Mouse (Mus musculus) heart, embryonic 12.5 days (tissue): ENCODE results near the gene Herc4. TPM values are rescaled to one million over a fixed set of nuclear protein-coding genes. Genes with fewer than 3 reads are reported as not detected.
A peak's percentile ranks its signal among the peaks of the same experiment; 100 is the strongest.

Source experiments
- ATAC-seq: fragments of 200-750 bp; cut with Nextera tagmentation; 2 replicates; pipeline ENCODE4 v1.8.0; 2017; ENCODE audit warnings: moderate TSS enrichment, moderate library complexity; ENCODE audit not compliant: insufficient number of reproducible peaks, low FRiP score
- H3K27ac ChIP-seq: fragments of 300-500 bp; sonication (generic); 2 replicates; pipeline ENCODE4 v1.5.1; 2016; ENCODE audit warnings: mild to moderate bottlenecking, moderate library complexity; ENCODE audit not compliant: poor library complexity, severe bottlenecking
- H3K27me3 ChIP-seq: fragments of 300-500 bp; sonication (generic); replicated peaks from 2 replicates; pipeline ENCODE4 v1.6.1; 2016; ENCODE audit warnings: mild to moderate bottlenecking, moderate library complexity
- H3K36me3 ChIP-seq: fragments of 300-500 bp; sonication (generic); 2 replicates; pipeline ENCODE4 v1.6.1; 2016; ENCODE audit warnings: mild to moderate bottlenecking, moderate library complexity
- H3K4me1 ChIP-seq: fragments of 300-500 bp; sonication (generic); replicated peaks from 2 replicates; pipeline ENCODE4 v1.6.1; 2016; ENCODE audit warnings: mild to moderate bottlenecking
- H3K4me2 ChIP-seq: fragments of 300-500 bp; sonication (generic); 2 replicates; pipeline ENCODE4 v1.6.1; 2016; ENCODE audit warnings: mild to moderate bottlenecking, moderate library complexity
- H3K4me3 ChIP-seq: fragments of 300-500 bp; sonication (generic); 2 replicates; pipeline ENCODE4 v1.5.1; 2016; ENCODE audit warnings: mild to moderate bottlenecking
- H3K9ac ChIP-seq: fragments of 300-500 bp; sonication (generic); 2 replicates; pipeline ENCODE4 v1.6.1; 2016; ENCODE audit warnings: mild to moderate bottlenecking, moderate library complexity
- H3K9me3 ChIP-seq: fragments of 300-500 bp; sonication (generic); replicated peaks from 2 replicates; pipeline ENCODE4 v1.6.1; 2016; ENCODE audit warnings: mild to moderate bottlenecking, moderate library complexity
- WGBS: fragments of 180-500 bp; shearing (Covaris S2); methylation state at CpG from one replicate; pipeline ENCODE4 v1.1.7; 2016; 5-methylcytosine and 5-hydroxymethylcytosine counted together
- polyA plus RNA-seq: library from polyadenylated mRNA; unstranded; fragments of >200 nt; fragmentation: Nextera tagmentation; extraction: Ambion mirVana; gene quantifications from 2 replicates; pipeline ENCODE4 v1.2.1, GENCODE M21; 2016

Herc4 gene
- polyA plus RNA-seq = 29.9 and 32.1 TPM in 2 replicates

- WGBS = 0% methylated on average over 44 of the region's 44 CpGs
- Histone ChIP-seq H3K27me3 (0 out of 2 replicates have a peak, but pooled peaks cover 4% of the 10 kb centered on the region), H3K4me1 (peaks cover 12% of the 10 kb centered on the region), H3K9me3 (no peaks in the 10 kb centered on the region), H3K4me2 (peak within 1 kb of the TSS; percentile 68), H3K36me3 (peaks cover 11% of the 10 kb centered on the region), H3K9ac (peak within 1 kb of the TSS; percentile 97), H3K4me3 (peak within 1 kb of the TSS; percentile 96), H3K27ac (peak within 1 kb of the TSS; percentile 96)
- ATAC-seq = peak; percentile 99
Observed at GRCm38 (mm10) chr10:63243493-63244054, at the start of gene Herc4. Gene Herc4 (plus strand): TSS chr10:63243810.

GRCm38 (mm10) chr10:63199008-63199407, 44.6 kb upstream of the Herc4 start:
- 55% methylated on average over 4 of the region's 4 CpGs for WGBS
- ATAC-seq = no peak
- no peaks in the 10 kb centered on the region for H3K36me3 ChIP-seq
- H3K27me3 ChIP-seq = no peaks in the 10 kb centered on the region
- H3K9ac ChIP-seq = no peak overlapping the region
- H3K27ac ChIP-seq = no peak overlapping the region
- H3K4me1 ChIP-seq = peaks cover 4% of the 10 kb centered on the region
- H3K4me3 ChIP-seq = no peak overlapping the region
- H3K4me2 ChIP-seq = no peak overlapping the region
- no peaks in the 10 kb centered on the region for H3K9me3 ChIP-seq

- H3K9ac ChIP-seq = no peak overlapping the region
- H3K4me1 ChIP-seq = peaks cover 4% of the 10 kb centered on the region
- no peak for ATAC-seq
- whole genome bisulfite sequencing = 76% methylated on average over 8 of the region's 8 CpGs
- H3K27me3 ChIP-seq = no peaks in the 10 kb centered on the region
- H3K36me3 ChIP-seq = no peaks in the 10 kb centered on the region
- H3K4me2 ChIP-seq = no peak overlapping the region
- no peak overlapping the region for H3K27ac ChIP-seq
- no peaks in the 10 kb centered on the region for H3K9me3 ChIP-seq
- H3K4me3 ChIP-seq = no peak overlapping the region
Observed at GRCm38 (mm10) chr10:63201534-63201933, 42.1 kb upstream of the Herc4 start.

- peaks cover 4% of the 10 kb centered on the region for H3K4me1 ChIP-seq
- no peaks in the 10 kb centered on the region for H3K9me3 ChIP-seq
- 69% methylated on average over 3 of the region's 3 CpGs for WGBS
- H3K4me2 ChIP-seq = peak overlapping the region; percentile 60
- no peaks in the 10 kb centered on the region for H3K36me3 ChIP-seq
- H3K4me3 ChIP-seq = peak overlapping the region; percentile 36
- no peak overlapping the region; the same call in 1 of the 2 replicates for H3K9ac ChIP-seq
- H3K27me3 ChIP-seq = no peaks in the 10 kb centered on the region
- H3K27ac ChIP-seq = 0 out of 2 replicates have a peak overlapping the region, but pooled peaks have one; percentile 27
- no peak for ATAC-seq
Observed at GRCm38 (mm10) chr10:63203002-63203401, 40.6 kb upstream of the Herc4 start.

GRCm38 (mm10) chr10:63203728-63204127, 39.9 kb upstream of the Herc4 start, which contains the start of gene Mypn:
Gene Mypn (minus strand): TSS chr10:63203952.
- 50% methylated on average over 15 of the region's 15 CpGs for WGBS
- H3K36me3 ChIP-seq = no peaks in the 10 kb centered on the region
- no peaks in the 10 kb centered on the region for H3K27me3 ChIP-seq
- no peaks in the 10 kb centered on the region for H3K9me3 ChIP-seq
- peaks cover 4% of the 10 kb centered on the region for H3K4me1 ChIP-seq
- H3K4me3 ChIP-seq = peak within 1 kb of the TSS; percentile 36
- no peak within 1 kb of the TSS; the same call in 1 of the 2 replicates for H3K9ac ChIP-seq
- H3K27ac ChIP-seq = peak within 1 kb of the TSS; percentile 69; the same call in 1 of the 2 replicates
- ATAC-seq = peak; percentile 33; the same call in 1 of the 2 replicates
- H3K4me2 ChIP-seq = peak within 1 kb of the TSS; percentile 60

GRCm38 (mm10) chr10:63208871-63209270, 34.7 kb upstream of the Herc4 start:
- H3K4me1 ChIP-seq = no peaks in the 10 kb centered on the region
- 69% methylated on average over 6 of the region's 6 CpGs for WGBS
- no peak overlapping the region for H3K27ac ChIP-seq
- H3K9ac ChIP-seq = no peak overlapping the region
- H3K4me2 ChIP-seq = no peak overlapping the region
- ATAC-seq = no peak
- H3K4me3 ChIP-seq = no peak overlapping the region
- H3K9me3 ChIP-seq = no peaks in the 10 kb centered on the region
- no peaks in the 10 kb centered on the region for H3K27me3 ChIP-seq
- H3K36me3 ChIP-seq = no peaks in the 10 kb centered on the region

GRCm38 (mm10) chr10:63221081-63221783, 22.4 kb upstream of the Herc4 start:
- Histone ChIP-seq H3K9me3 (0 out of 2 replicates have a peak, but pooled peaks cover 4% of the 10 kb centered on the region), H3K27me3 (no peaks in the 10 kb centered on the region), H3K27ac (no peak overlapping the region), H3K36me3 (no peaks in the 10 kb centered on the region), H3K9ac (no peak overlapping the region), H3K4me1 (no peaks in the 10 kb centered on the region), H3K4me3 (no peak overlapping the region), H3K4me2 (no peak overlapping the region)
- 71% methylated on average over 7 of the region's 7 CpGs for whole genome bisulfite sequencing
- ATAC-seq = no peak

GRCm38 (mm10) chr10:63224341-63224740, 19.3 kb upstream of the Herc4 start:
- no peak for ATAC-seq
- no peaks in the 10 kb centered on the region for H3K4me1 ChIP-seq
- no peaks in the 10 kb centered on the region for H3K27me3 ChIP-seq
- no peaks in the 10 kb centered on the region for H3K36me3 ChIP-seq
- no peak overlapping the region for H3K4me3 ChIP-seq
- 0 out of 2 replicates have a peak, but pooled peaks cover 4% of the 10 kb centered on the region for H3K9me3 ChIP-seq
- no peak overlapping the region for H3K27ac ChIP-seq
- WGBS = 72% methylated on average over 12 of the region's 12 CpGs
- no peak overlapping the region for H3K9ac ChIP-seq
- no peak overlapping the region for H3K4me2 ChIP-seq

GRCm38 (mm10) chr10:63230266-63230665, 13.3 kb upstream of the Herc4 start:
- no peak for ATAC-seq
- H3K27ac ChIP-seq = no peak overlapping the region
- H3K9ac ChIP-seq = no peak overlapping the region
- H3K4me3 ChIP-seq = no peak overlapping the region
- H3K36me3 ChIP-seq = no peaks in the 10 kb centered on the region
- H3K4me1 ChIP-seq = peaks cover 9% of the 10 kb centered on the region; the same call in 1 of the 2 replicates
- H3K27me3 ChIP-seq = no peaks in the 10 kb centered on the region
- H3K4me2 ChIP-seq = no peak overlapping the region
- WGBS = 75% methylated on average over 7 of the region's 7 CpGs
- H3K9me3 ChIP-seq = no peaks in the 10 kb centered on the region

GRCm38 (mm10) chr10:63230854-63231253, 12.8 kb upstream of the Herc4 start:
- WGBS = 13% methylated on average over 3 of the region's 5 CpGs
- no peak for ATAC-seq
- no peak overlapping the region for H3K9ac ChIP-seq
- H3K4me1 ChIP-seq = peaks cover 9% of the 10 kb centered on the region; the same call in 1 of the 2 replicates
- peak overlapping the region; percentile 20; the same call in 1 of the 2 replicates for H3K4me2 ChIP-seq
- no peaks in the 10 kb centered on the region for H3K36me3 ChIP-seq
- H3K27me3 ChIP-seq = no peaks in the 10 kb centered on the region
- no peaks in the 10 kb centered on the region for H3K9me3 ChIP-seq
- H3K27ac ChIP-seq = 0 out of 2 replicates have a peak overlapping the region, but pooled peaks have one; percentile 2
- no peak overlapping the region for H3K4me3 ChIP-seq

- Histone ChIP-seq H3K9me3 (no peaks in the 10 kb centered on the region), H3K4me2 (no peak overlapping the region), H3K9ac (no peak overlapping the region), H3K27me3 (no peaks in the 10 kb centered on the region), H3K4me3 (no peak overlapping the region), H3K36me3 (no peaks in the 10 kb centered on the region), H3K4me1 (peaks cover 9% of the 10 kb centered on the region; the same call in 1 of the 2 replicates), H3K27ac (no peak overlapping the region)
- 52% methylated on average over 5 of the region's 5 CpGs for WGBS
- ATAC-seq = no peak
Observed at GRCm38 (mm10) chr10:63231630-63232029, 12.0 kb upstream of the Herc4 start.
